Mouse (Mus musculus): ENCODE data around the gene Myoc. TPM values are rescaled to one million over a fixed set of nuclear protein-coding genes. Genes with fewer than 3 reads are reported as not detected.

Gene Myoc
- total RNA-seq, 2 experiments from 2014 or later = not detected

DNA sequence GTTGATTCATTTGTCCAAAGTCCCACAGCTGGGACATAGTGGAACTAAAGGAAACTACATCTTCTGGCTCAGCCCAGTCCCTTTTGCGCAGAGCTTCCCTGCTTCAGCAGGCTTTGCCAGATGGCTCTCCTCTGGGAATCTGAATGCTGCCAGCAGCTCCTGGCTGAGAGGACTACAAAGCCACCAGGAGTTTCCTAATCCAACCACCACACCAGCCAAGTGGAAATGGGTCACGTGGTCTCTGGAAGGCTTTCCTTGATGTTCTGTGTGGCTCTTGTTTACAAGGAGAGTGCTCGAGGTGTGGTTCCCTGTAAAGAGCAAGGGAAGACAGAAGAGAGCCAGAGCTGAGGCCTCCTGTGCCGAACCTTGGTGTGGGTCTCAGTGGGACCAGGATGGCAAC is 4.8 kb downstream of the Myoc start:
- ATAC-seq (replicated peaks; ENCODE audit: low FRiP score, poor library complexity, severe bottlenecking) = no peak

DNA sequence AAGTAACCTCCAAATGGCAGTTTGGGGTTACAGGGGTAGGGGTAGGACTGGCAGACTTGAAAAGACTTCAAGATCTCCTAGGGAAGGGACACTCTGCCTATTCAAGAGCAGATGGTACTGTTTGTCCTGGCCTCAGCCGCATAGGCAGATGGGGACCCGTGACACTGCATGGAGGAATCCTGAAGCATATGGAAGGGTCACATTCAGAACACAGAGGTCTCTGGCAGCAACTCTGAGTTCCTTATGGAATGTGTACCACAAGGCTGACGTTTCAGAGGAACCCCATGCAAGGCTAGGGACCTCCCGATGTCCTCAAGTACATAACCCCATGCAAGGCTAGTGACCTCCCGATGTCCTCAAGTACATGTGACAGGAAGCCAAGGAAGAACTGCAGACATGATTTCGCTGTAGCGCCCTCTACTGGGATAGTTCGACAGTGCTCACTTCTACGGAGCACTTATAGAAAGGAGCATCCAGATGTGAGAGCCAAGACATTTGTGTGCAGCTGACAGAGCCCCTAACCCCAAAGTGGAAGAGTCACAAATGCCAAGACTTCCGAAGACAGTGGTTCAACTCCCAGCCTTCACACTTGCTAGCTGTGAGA is 7.2 kb downstream of the Myoc start:
- ATAC-seq (replicated peaks; ENCODE audit: low FRiP score, poor library complexity, severe bottlenecking) = 0 out of 2 replicates have a peak, but pooled peaks have one; percentile 42

DNA sequence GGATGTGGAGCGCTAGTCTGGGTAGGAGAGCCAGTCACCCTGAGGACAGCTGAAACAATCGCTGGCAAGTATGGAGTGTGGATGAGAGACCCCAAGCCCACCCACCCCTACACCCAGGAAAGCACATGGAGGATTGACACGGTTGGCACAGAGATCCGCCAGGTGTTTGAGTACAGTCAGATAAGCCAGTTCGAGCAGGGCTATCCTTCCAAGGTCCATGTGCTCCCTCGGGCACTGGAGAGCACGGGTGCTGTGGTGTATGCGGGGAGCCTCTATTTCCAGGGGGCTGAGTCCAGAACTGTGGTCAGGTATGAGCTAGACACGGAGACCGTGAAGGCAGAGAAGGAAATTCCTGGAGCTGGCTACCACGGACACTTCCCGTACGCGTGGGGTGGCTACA is 9.5 kb downstream of the Myoc start:
- ATAC-seq (replicated peaks; ENCODE audit: low FRiP score, poor library complexity, severe bottlenecking) = no peak

DNA sequence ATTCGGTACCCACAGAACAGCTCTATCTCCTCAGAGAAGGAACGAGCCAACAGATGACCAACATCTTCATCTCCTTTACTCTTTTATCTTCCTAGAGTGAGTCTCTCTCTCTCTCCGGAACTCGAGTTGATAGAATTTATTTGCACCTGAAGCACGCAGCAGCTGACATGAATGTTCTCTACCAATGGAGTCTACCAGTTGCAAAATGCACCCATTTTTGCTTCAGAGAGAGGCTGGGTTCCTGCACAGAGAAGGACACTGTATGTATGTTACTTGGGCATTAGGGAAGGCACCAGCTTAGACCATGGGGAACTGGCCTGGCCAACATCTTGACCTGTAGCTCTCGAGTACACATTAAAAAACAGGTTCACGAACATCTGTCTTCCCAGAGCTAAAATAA is 19.2 kb downstream of the Myoc start, which contains the start of gene Myocos:
TSS of gene Myocos (minus strand) at position 101 of the 400 bp plus-strand sequence.
- no peak for ATAC-seq (replicated peaks; ENCODE audit: low FRiP score, poor library complexity, severe bottlenecking)

- peak; percentile 65 for ATAC-seq (replicated peaks; ENCODE audit: low FRiP score, poor library complexity, severe bottlenecking)
Observed at GRCm38 (mm10) chr1:162660276-162660860, 21.4 kb downstream of the Myoc start.

DNA sequence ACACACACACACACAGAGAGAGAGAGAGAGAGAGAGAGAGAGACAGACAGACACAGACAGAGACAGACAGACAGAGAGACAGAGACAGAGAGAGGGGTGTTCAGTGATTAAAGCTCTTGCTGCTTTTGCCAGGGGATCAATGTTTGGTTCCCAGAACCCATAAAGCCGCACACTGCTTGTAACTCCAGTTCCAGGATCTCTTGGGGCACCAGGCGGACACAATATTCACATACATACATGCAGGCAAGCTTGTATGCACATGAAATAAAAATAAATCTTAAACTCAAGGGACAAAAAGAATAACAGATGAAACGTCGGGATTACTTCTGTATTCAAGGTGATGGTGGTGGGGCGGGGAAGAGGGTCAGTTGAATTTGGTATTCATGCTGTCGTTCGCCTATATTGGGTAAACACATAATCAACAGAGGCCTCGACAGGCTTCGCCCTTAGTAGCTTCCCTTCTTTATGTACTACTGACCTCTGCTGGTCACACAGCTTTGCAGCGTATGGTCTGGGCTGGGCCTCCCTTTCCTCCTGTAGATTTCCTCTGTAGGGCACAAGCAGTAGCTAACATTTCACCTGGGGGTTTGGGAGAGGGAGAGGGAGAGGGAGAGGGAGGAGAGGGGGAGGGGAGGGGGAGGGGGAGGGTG is 26.0 kb downstream of the Myoc start:
- ATAC-seq (replicated peaks; ENCODE audit: low FRiP score, poor library complexity, severe bottlenecking) = 0 out of 2 replicates have a peak, but pooled peaks have one; percentile 69

GRCm38 (mm10) chr1:162665486-162666174 is 26.7 kb downstream of the Myoc start:
- no peak for ATAC-seq (replicated peaks; ENCODE audit: low FRiP score, poor library complexity, severe bottlenecking)

GRCm38 (mm10) chr1:162693721-162694120 is 54.8 kb downstream of the Myoc start:
- no peak for ATAC-seq (replicated peaks; ENCODE audit: low FRiP score, poor library complexity, severe bottlenecking)

DNA sequence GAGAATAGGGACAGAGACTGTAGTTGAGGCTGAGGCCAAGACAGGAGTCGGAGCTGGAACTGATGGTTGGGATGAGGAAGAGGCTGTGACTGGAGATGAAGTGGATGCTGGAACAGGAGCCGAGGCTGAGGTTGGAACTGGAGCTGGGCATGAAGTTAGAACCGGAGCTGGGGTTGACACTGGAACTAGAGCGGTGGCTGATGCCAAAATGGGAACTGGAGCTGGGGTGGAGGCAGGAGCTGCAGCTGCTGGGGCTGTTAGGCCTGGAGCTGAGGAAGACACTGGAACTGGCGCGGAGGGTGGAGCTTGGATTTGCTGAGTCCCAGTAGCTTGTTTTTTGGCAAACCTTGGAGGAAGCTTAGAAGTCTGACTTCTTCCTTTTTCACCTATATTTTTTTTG is 58.9 kb downstream of the Myoc start:
- ATAC-seq (replicated peaks; ENCODE audit: low FRiP score, poor library complexity, severe bottlenecking) = no peak

Other genes starting within 250 kb of the Myoc start
- gene Dnm3, start 161.1 kb upstream of the Myoc start, total RNA-seq (2015; ENCODE audit: low replicate concordance) = not detected in 2 replicates
- 0.28 and 1.2 TPM in 2 replicates for gene Dnm3, start 161.1 kb upstream of the Myoc start, total RNA-seq (2017; ENCODE audit: low replicate concordance)
- 0.96 and 1.0 TPM in 2 replicates for gene Mettl13, start 90.6 kb upstream of the Myoc start, total RNA-seq (2015; ENCODE audit: low replicate concordance)
- 1.7 and 2.2 TPM in 2 replicates for gene Mettl13, start 90.6 kb upstream of the Myoc start, total RNA-seq (2017; ENCODE audit: low replicate concordance)
- 13.3 and 18.8 TPM in 2 replicates for gene Vamp4, start 68.6 kb upstream of the Myoc start, total RNA-seq (2015; ENCODE audit: low replicate concordance)
- 10.1 and 11.2 TPM in 2 replicates for gene Vamp4, start 68.6 kb upstream of the Myoc start, total RNA-seq (2017; ENCODE audit: low replicate concordance)
- not detected in 2 replicates for gene Myocos, start 19.1 kb downstream of the Myoc start, total RNA-seq (2015; ENCODE audit: low replicate concordance)
- gene Myocos, start 19.1 kb downstream of the Myoc start, total RNA-seq (2017; ENCODE audit: low replicate concordance) = not detected in 2 replicates
- gene Prrc2c, start 101.4 kb downstream of the Myoc start, total RNA-seq (2015; ENCODE audit: low replicate concordance) = 54.2 and 78.2 TPM in 2 replicates
- gene Prrc2c, start 101.4 kb downstream of the Myoc start, total RNA-seq (2017; ENCODE audit: low replicate concordance) = 52.7 and 55.0 TPM in 2 replicates
- gene Fmo4, start 174.8 kb downstream of the Myoc start, total RNA-seq (2015; ENCODE audit: low replicate concordance) = not detected in 2 replicates
- gene Fmo4, start 174.8 kb downstream of the Myoc start, total RNA-seq (2017; ENCODE audit: low replicate concordance) = not detected in 2 replicates
- gene Fmo1, start 227.5 kb downstream of the Myoc start, total RNA-seq (2015; ENCODE audit: low replicate concordance) = 0.19 TPM in 1 of 2 replicates, not detected in the other
- 0.17 TPM in 1 of 2 replicates, not detected in the other for gene Fmo1, start 227.5 kb downstream of the Myoc start, total RNA-seq (2017; ENCODE audit: low replicate concordance)